ENCODE assay signal across 8 mouse cellular contexts in the genomic region with DNA sequence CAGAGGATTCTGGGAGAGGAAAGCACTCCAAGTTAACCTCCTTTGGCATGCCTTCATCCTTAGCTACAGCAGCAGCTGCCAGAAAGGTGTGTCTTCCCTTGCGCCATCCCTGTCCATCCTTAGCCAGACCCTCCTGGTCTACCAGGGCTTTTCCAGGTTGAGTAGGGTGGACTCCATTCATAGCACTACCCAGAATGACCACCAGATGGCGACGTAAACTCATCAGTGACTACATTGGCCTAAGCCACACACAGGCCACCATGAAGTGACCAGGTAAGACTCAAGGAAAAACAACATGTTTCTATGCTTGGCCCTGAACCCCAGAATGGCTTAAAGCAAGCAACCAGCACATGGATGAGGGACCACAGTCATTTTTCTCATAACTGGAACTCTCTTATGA. TPM values are rescaled to one million over a fixed set of nuclear protein-coding genes. Genes with fewer than 3 reads are reported as not detected.
DNase-seq lines count a peak whose midpoint lies in the region; ATAC-seq and TF ChIP-seq lines count a peak whose summit lies in the region.

No protein-coding gene starts in this region.

- H3K4me1 ChIP-seq in bone marrow, adult 2 months (ENCODE audit: control insufficient read depth, insufficient read depth, low read length), result no peaks in the 10 kb centered on the region
- H3K4me1 ChIP-seq in embryonic facial prominence, embryonic 14.5 days (ENCODE audit: control insufficient read depth, insufficient read depth, low read length), result no peaks in the 10 kb centered on the region
- no peaks in the 10 kb centered on the region for H3K4me1 ChIP-seq in limb, embryonic 14.5 days (ENCODE audit: control insufficient read depth, insufficient read depth, low read length)

- H3K27ac ChIP-seq in bone marrow, adult 2 months (ENCODE audit: control insufficient read depth, insufficient read depth, low read depth, low read length, poor library complexity), result no peak overlapping the region
- H3K27ac ChIP-seq in embryonic facial prominence, embryonic 14.5 days (replicated peaks; ENCODE audit: low read depth, low read length), result no peak overlapping the region
- H3K27ac ChIP-seq in limb, embryonic 14.5 days (replicated peaks; ENCODE audit: low read depth, low read length), result no peak overlapping the region

- TF ChIP-seq POLR2A in bone marrow, adult 2 months (IDR thresholded peaks at IDR 0.05; ENCODE audit: borderline replicate concordance, control insufficient read depth, low read depth, low read length), result no peak
- no peak for TF ChIP-seq POLR2A in limb, embryonic 14.5 days (IDR thresholded peaks at IDR 0.05; ENCODE audit: borderline replicate concordance, extremely low read depth, insufficient read depth, insufficient read length)

- H3K27me3 ChIP-seq in embryonic facial prominence, embryonic 14.5 days (replicated peaks; ENCODE audit: control insufficient read depth, insufficient read depth, low read length), result no peaks in the 10 kb centered on the region
- no peaks in the 10 kb centered on the region for H3K27me3 ChIP-seq in limb, embryonic 14.5 days (ENCODE audit: control insufficient read depth, insufficient read depth, low read length)

- no peak overlapping the region for H3K9ac ChIP-seq in embryonic facial prominence, embryonic 14.5 days (ENCODE audit: low read depth, low read length)
- no peak overlapping the region for H3K9ac ChIP-seq in limb, embryonic 14.5 days (ENCODE audit: low read depth, low read length, severe bottlenecking)

- no peak overlapping the region for H3K4me3 ChIP-seq in bone marrow, adult 2 months (replicated peaks; ENCODE audit: control insufficient read depth, low read depth, low read length)
- no peak overlapping the region for H3K4me3 ChIP-seq in embryonic facial prominence, embryonic 14.5 days (ENCODE audit: low read depth, low read length)
- H3K4me3 ChIP-seq in limb, embryonic 14.5 days (replicated peaks; ENCODE audit: low read length), result no peak overlapping the region

- peak; percentile 89 to 90 for DNase-seq in B cell, adult 2 months
- peak; percentile 85 for DNase-seq in embryonic facial prominence, embryonic 14.5 days (ENCODE audit: low spot score)
- DNase-seq in heart, adult 9 months (ENCODE audit: low spot score in 2 of 2), result peak; percentile 82 to 86
- DNase-seq in kidney, adult 9 months, result peak; percentile 93
- DNase-seq in limb, embryonic 14.5 days (ENCODE audit: low spot score), result peak; percentile 88
- peak; percentile 38 to 72 for DNase-seq in monocyte, adult 2 months (ENCODE audit: low read depth in 1 of 2, low spot score in 2 of 2)
- peak; percentile 65 to 81 for DNase-seq in spleen, postnatal 14 days (ENCODE audit: low spot score in 2 of 2)

- H3K4me2 ChIP-seq in embryonic facial prominence, embryonic 14.5 days (ENCODE audit: low read depth, low read length), result no peak overlapping the region
- H3K4me2 ChIP-seq in limb, embryonic 14.5 days (replicated peaks; ENCODE audit: low read depth, low read length, severe bottlenecking), result no peak overlapping the region

- 7% methylated on average over 3 of the region's 3 CpGs for WGBS in bone marrow, adult 2 months
- 13% methylated on average over 3 of the region's 3 CpGs for WGBS in embryonic facial prominence, embryonic 14.5 days
- 5% methylated on average over 3 of the region's 3 CpGs for WGBS in limb, embryonic 14.5 days

- H3K9me3 ChIP-seq in embryonic facial prominence, embryonic 14.5 days (ENCODE audit: control insufficient read depth, low read length), result no peaks in the 10 kb centered on the region
- no peaks in the 10 kb centered on the region for H3K9me3 ChIP-seq in limb, embryonic 14.5 days (ENCODE audit: control insufficient read depth, low read length)

- peak; percentile 95 for TF ChIP-seq CTCF in bone marrow, adult 2 months (IDR thresholded peaks at IDR 0.05; ENCODE audit: control insufficient read depth, insufficient read depth, low read length)

- ATAC-seq in embryonic facial prominence, embryonic 14.5 days (ENCODE audit: low read depth), result peak; percentile 84
- ATAC-seq in limb, embryonic 14.5 days (ENCODE audit: low FRiP score, low read depth), result peak; percentile 80

- H3K36me3 ChIP-seq in embryonic facial prominence, embryonic 14.5 days (ENCODE audit: control insufficient read depth, insufficient read depth, low read length), result no peaks in the 10 kb centered on the region
- H3K36me3 ChIP-seq in limb, embryonic 14.5 days (ENCODE audit: control insufficient read depth, insufficient read depth, low read length), result no peaks in the 10 kb centered on the region

RNA-seq across cellular contexts. Expression of a gene that starts 8.3 kb away (rescaled TPM):
- 1.3 and 2.4 TPM in 2 replicates for polyA plus RNA-seq in bone marrow, adult 2 months (2011; ENCODE audit: insufficient read depth, insufficient read length, low replicate concordance, missing spikeins)
- 31.0 and 37.0 TPM in 2 replicates for polyA plus RNA-seq in embryonic facial prominence, embryonic 14.5 days (2014; fragmentation: Nextera tagmentation; extraction: Ambion mirVana)
- 64.7 and 76.0 TPM in 2 replicates for polyA plus RNA-seq in limb, embryonic 14.5 days (2012; rRNA removed)
- 28.2 and 30.0 TPM in 2 replicates for polyA plus RNA-seq in limb, embryonic 14.5 days (2014; fragmentation: Nextera tagmentation; extraction: Ambion mirVana)
